Mouse (Mus musculus): ENCODE results near the gene Il10. TPM values are rescaled to one million over a fixed set of nuclear protein-coding genes. Genes with fewer than 3 reads are reported as not detected.

Il10 gene
- total and polyA plus RNA-seq, 3 experiments, result not detected

- H3K27ac ChIP-seq, result no peak overlapping the region
- DNase-seq, result no peak
- TF ChIP-seq CTCF (IDR thresholded peaks at IDR 0.05) (no peak), POLR2A (IDR thresholded peaks at IDR 0.05; ENCODE audit: insufficient read depth, low read depth, low read length) (no peak), EP300 (IDR thresholded peaks at IDR 0.05; ENCODE audit: insufficient read depth, low read depth, low read length) (no peak)
- no peaks in the 10 kb centered on the region for H3K27me3 ChIP-seq (ENCODE audit: control insufficient read depth, insufficient read depth, low read length)
- intact Hi-C loops (cut with DNase I), result no loop called here
- WGBS, result 70% methylated on average over 8 of the region's 8 CpGs
- H3K79me2 ChIP-seq (replicated peaks; ENCODE audit: control insufficient read depth, insufficient read depth, low read length), result no peaks in the 10 kb centered on the region
- H3K4me3 ChIP-seq, result no peak overlapping the region
- no peaks in the 10 kb centered on the region for H3K36me3 ChIP-seq (ENCODE audit: control insufficient read depth, insufficient read depth, low read length)
- no peak overlapping the region for H3K9ac ChIP-seq (ENCODE audit: low read depth, low read length)
- H3K4me1 ChIP-seq (ENCODE audit: control insufficient read depth, insufficient read depth, low read length), result no peaks in the 10 kb centered on the region
Observed at GRCm38 (mm10) chr1:131024900-131025842, 5.5 kb downstream of the Il10 start.

- intact Hi-C loops (cut with DNase I), result no loop called here
- Histone ChIP-seq H3K27ac (no peak overlapping the region), H3K27me3 (ENCODE audit: control insufficient read depth, insufficient read depth, low read length) (no peaks in the 10 kb centered on the region), H3K79me2 (replicated peaks; ENCODE audit: control insufficient read depth, insufficient read depth, low read length) (no peaks in the 10 kb centered on the region), H3K36me3 (ENCODE audit: control insufficient read depth, insufficient read depth, low read length) (no peaks in the 10 kb centered on the region), H3K4me1 (ENCODE audit: control insufficient read depth, insufficient read depth, low read length) (no peaks in the 10 kb centered on the region), H3K4me3 (no peak overlapping the region), H3K9ac (ENCODE audit: low read depth, low read length) (no peak overlapping the region)
- WGBS, result 54% methylated on average over 4 of the region's 4 CpGs
- TF ChIP-seq POLR2A (IDR thresholded peaks at IDR 0.05; ENCODE audit: insufficient read depth, low read depth, low read length) (no peak), EP300 (IDR thresholded peaks at IDR 0.05; ENCODE audit: insufficient read depth, low read depth, low read length) (no peak), CTCF (IDR thresholded peaks at IDR 0.05) (no peak)
- DNase-seq, result no peak
Observed at GRCm38 (mm10) chr1:131025843-131026190, 6.2 kb downstream of the Il10 start.

GRCm38 (mm10) chr1:131029215-131029614 is 9.6 kb downstream of the Il10 start:
- Histone ChIP-seq H3K27me3 (ENCODE audit: control insufficient read depth, insufficient read depth, low read length) (no peaks in the 10 kb centered on the region), H3K27ac (no peak overlapping the region), H3K79me2 (replicated peaks; ENCODE audit: control insufficient read depth, insufficient read depth, low read length) (no peaks in the 10 kb centered on the region), H3K4me3 (no peak overlapping the region), H3K36me3 (ENCODE audit: control insufficient read depth, insufficient read depth, low read length) (no peaks in the 10 kb centered on the region), H3K4me1 (ENCODE audit: control insufficient read depth, insufficient read depth, low read length) (no peaks in the 10 kb centered on the region), H3K9ac (ENCODE audit: low read depth, low read length) (no peak overlapping the region)
- DNase-seq, result no peak
- no peak for TF ChIP-seq POLR2A (IDR thresholded peaks at IDR 0.05; ENCODE audit: insufficient read depth, low read depth, low read length)
- 83% methylated on average over 3 of the region's 3 CpGs for WGBS
- intact Hi-C loops (cut with DNase I), result no loop called here

GRCm38 (mm10) chr1:131030261-131030660 is 10.6 kb downstream of the Il10 start:
- intact Hi-C loops (cut with DNase I), result no loop called here
- H3K4me3 ChIP-seq, result no peak overlapping the region
- TF ChIP-seq EP300 (IDR thresholded peaks at IDR 0.05; ENCODE audit: insufficient read depth, low read depth, low read length) (no peak), POLR2A (IDR thresholded peaks at IDR 0.05; ENCODE audit: insufficient read depth, low read depth, low read length) (no peak), CTCF (IDR thresholded peaks at IDR 0.05) (no peak)
- H3K4me1 ChIP-seq (ENCODE audit: control insufficient read depth, insufficient read depth, low read length), result no peaks in the 10 kb centered on the region
- 17% methylated on average over 7 of the region's 7 CpGs for WGBS
- no peaks in the 10 kb centered on the region for H3K36me3 ChIP-seq (ENCODE audit: control insufficient read depth, insufficient read depth, low read length)
- no peaks in the 10 kb centered on the region for H3K27me3 ChIP-seq (ENCODE audit: control insufficient read depth, insufficient read depth, low read length)
- no peaks in the 10 kb centered on the region for H3K79me2 ChIP-seq (replicated peaks; ENCODE audit: control insufficient read depth, insufficient read depth, low read length)
- H3K9ac ChIP-seq (ENCODE audit: low read depth, low read length), result no peak overlapping the region
- DNase-seq, result no peak
- no peak overlapping the region for H3K27ac ChIP-seq

- no peaks in the 10 kb centered on the region for H3K36me3 ChIP-seq (ENCODE audit: control insufficient read depth, insufficient read depth, low read length)
Observed at GRCm38 (mm10) chr1:131031267-131031666, 11.6 kb downstream of the Il10 start.

GRCm38 (mm10) chr1:131038001-131038400 is 18.4 kb downstream of the Il10 start:
- Histone ChIP-seq H3K4me1 (ENCODE audit: control insufficient read depth, insufficient read depth, low read length) (no peaks in the 10 kb centered on the region), H3K36me3 (ENCODE audit: control insufficient read depth, insufficient read depth, low read length) (no peaks in the 10 kb centered on the region), H3K4me3 (no peak overlapping the region), H3K79me2 (replicated peaks; ENCODE audit: control insufficient read depth, insufficient read depth, low read length) (no peaks in the 10 kb centered on the region), H3K27me3 (ENCODE audit: control insufficient read depth, insufficient read depth, low read length) (no peaks in the 10 kb centered on the region), H3K27ac (no peak overlapping the region), H3K9ac (ENCODE audit: low read depth, low read length) (no peak overlapping the region)
- no peak for DNase-seq
- TF ChIP-seq EP300 (IDR thresholded peaks at IDR 0.05; ENCODE audit: insufficient read depth, low read depth, low read length) (no peak), POLR2A (IDR thresholded peaks at IDR 0.05; ENCODE audit: insufficient read depth, low read depth, low read length) (no peak), CTCF (IDR thresholded peaks at IDR 0.05) (no peak)
- 90% methylated on average over 5 of the region's 5 CpGs for WGBS
- intact Hi-C loops (cut with DNase I), result no loop called here

More at GRCm38 (mm10) chr1:131031267-131031666, 11.6 kb downstream of the Il10 start:
- no peak overlapping the region for H3K27ac ChIP-seq
- intact Hi-C loops (cut with DNase I), result no loop called here
- no peak for DNase-seq
- H3K9ac ChIP-seq (ENCODE audit: low read depth, low read length), result no peak overlapping the region
- no peaks in the 10 kb centered on the region for H3K4me1 ChIP-seq (ENCODE audit: control insufficient read depth, insufficient read depth, low read length)
- H3K27me3 ChIP-seq (ENCODE audit: control insufficient read depth, insufficient read depth, low read length), result no peaks in the 10 kb centered on the region
- 55% methylated on average over 3 of the region's 3 CpGs for WGBS
- no peaks in the 10 kb centered on the region for H3K79me2 ChIP-seq (replicated peaks; ENCODE audit: control insufficient read depth, insufficient read depth, low read length)
- TF ChIP-seq POLR2A (IDR thresholded peaks at IDR 0.05; ENCODE audit: insufficient read depth, low read depth, low read length) (no peak), CTCF (IDR thresholded peaks at IDR 0.05) (no peak), EP300 (IDR thresholded peaks at IDR 0.05; ENCODE audit: insufficient read depth, low read depth, low read length) (no peak)
- no peak overlapping the region for H3K4me3 ChIP-seq

All from heart, adult 2 months (tissue).